Mouse (Mus musculus): ENCODE results near the gene Nrn1. TPM values are rescaled to one million over a fixed set of nuclear protein-coding genes. Genes with fewer than 3 reads are reported as not detected.

The Nrn1 gene
- total RNA-seq (2023): not detected in 4 replicates

DNA sequence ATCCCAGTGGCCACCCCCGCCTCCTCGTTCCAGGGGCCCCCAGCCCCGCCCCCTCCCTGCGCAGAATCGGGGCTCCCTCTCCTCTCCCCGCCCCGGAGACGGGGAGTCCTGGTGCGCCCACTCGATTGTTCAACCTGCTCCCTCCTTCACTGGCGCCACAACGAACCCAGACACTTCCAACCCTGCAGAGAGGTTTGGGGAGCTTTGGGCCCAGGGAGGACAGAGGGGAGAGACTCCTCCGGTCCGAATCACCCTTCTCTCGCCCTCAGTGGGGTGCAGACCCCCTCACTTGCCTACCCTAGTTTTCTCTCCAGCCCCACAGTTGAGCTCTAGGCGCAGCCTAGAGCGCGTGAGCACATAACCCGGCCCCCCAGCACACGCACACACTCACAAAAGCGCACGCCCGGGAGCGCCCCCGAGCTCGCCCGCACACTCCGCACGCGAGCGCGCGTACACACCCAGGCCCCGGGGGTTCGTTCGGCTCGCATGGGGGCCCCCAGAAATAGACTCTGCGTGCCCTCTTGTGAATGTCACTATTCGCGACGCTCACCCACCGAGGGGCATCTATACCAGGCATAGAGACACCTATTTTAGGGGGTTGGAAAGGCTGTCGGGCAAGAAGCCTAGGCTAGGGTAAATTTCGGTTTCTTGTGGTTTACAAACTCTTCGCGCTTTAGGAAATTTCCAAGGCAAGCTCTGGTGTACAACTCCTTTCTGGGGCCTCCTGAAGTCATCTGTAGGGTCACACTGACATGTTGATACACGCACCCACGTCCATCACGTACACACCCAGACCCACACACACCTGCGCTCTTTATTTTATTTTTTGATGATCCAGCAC is at the start of gene Nrn1:
TSS of gene Nrn1 (minus strand) at position 401 of the 841 bp plus-strand sequence.

